Mouse (Mus musculus): Measurements from ENCODE around the gene Faim.

Gene Faim

DNA sequence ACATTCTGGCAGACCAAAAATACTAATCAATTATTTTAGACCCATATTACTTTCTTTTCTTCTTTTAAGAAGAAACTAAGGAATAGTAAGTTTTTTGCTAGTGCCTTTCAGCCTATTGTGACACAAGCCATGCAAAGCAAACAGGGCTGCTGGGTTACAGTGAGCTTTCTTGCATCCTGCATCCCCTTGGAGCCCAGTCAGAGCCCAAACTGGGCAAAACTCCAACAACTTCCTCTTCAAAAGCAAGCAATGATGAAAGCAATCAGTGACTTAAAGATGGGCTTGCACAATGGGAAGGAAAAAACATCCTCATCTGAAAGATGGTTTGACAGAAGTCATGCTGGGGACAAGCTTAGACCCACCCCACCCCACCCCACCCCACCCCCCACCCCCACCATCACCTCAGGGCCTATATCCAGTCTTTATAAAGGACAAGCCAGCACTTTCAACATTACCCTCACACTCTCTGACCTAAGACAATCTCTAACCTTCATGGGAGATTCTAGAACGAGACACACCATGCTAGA, 62.6 kb downstream of the Faim start:
- no peak for DNase-seq (ENCODE audit: low spot score)

DNA sequence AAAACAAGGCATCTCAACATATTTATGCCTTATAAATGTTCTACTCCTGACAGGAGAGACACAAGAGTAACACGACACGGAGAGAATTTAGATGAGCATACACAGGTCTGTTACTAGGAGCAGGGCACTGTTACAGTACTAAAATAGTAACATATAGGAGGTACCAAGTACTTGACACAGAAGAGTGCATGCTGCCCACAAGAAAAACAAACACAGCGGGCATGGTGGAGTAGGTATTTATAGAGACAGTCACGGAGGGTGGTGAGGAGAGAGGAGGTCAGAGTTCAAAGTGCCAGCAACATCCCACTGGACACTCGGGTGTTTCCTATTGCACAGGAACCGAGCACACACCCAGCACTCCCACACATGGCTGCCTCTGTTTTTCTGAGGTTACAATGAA, 63.6 kb downstream of the Faim start:
- no peak for DNase-seq (ENCODE audit: low spot score)

Data from urinary bladder, postnatal 14 days (tissue).